Mouse (Mus musculus) limb, embryonic 12.5 days (tissue): ENCODE measurements around the gene Neurod1. TPM values are rescaled to one million over a fixed set of nuclear protein-coding genes. Genes with fewer than 3 reads are reported as not detected.
A peak's percentile ranks its signal among the peaks of the same experiment; 100 is the strongest.

Experiments used
- ATAC-seq: fragments of 200-750 bp; cut with Nextera tagmentation; 2 replicates; pipeline ENCODE4 v1.8.0; 2017; ENCODE audit warnings: low read depth, moderate TSS enrichment; ENCODE audit not compliant: insufficient number of reproducible peaks, insufficient read depth, low FRiP score, low TSS enrichment
- H3K27ac ChIP-seq: fragments of 300-500 bp; sonication (generic); 2 replicates; pipeline ENCODE4 v1.5.1; 2016; ENCODE audit warnings: mild to moderate bottlenecking, moderate library complexity
- H3K27me3 ChIP-seq: fragments of 300-500 bp; sonication (generic); 2 replicates; pipeline ENCODE4 v1.6.1; 2016; ENCODE audit warnings: mild to moderate bottlenecking, moderate library complexity
- H3K36me3 ChIP-seq: fragments of 300-500 bp; sonication (generic); 2 replicates; pipeline ENCODE4 v1.6.1; 2016; ENCODE audit warnings: mild to moderate bottlenecking, moderate library complexity
- H3K4me1 ChIP-seq: fragments of 300-500 bp; sonication (generic); replicated peaks from 2 replicates; pipeline ENCODE4 v1.6.1; 2016
- H3K4me2 ChIP-seq: fragments of 300-500 bp; sonication (generic); 2 replicates; pipeline ENCODE4 v1.6.1; 2016; ENCODE audit warnings: mild to moderate bottlenecking, moderate library complexity
- H3K4me3 ChIP-seq: fragments of 300-500 bp; sonication (generic); replicated peaks from 2 replicates; pipeline ENCODE4 v1.5.1; 2016; ENCODE audit warnings: mild to moderate bottlenecking
- H3K9ac ChIP-seq: fragments of 300-500 bp; sonication (generic); replicated peaks from 2 replicates; pipeline ENCODE4 v1.6.1; 2016; ENCODE audit warnings: mild to moderate bottlenecking, moderate library complexity
- H3K9me3 ChIP-seq: fragments of 300-500 bp; sonication (generic); 2 replicates; pipeline ENCODE4 v1.6.1; 2016; ENCODE audit warnings: mild to moderate bottlenecking, moderate library complexity
- WGBS: fragments of 180-500 bp; shearing (Covaris S2); methylation state at CpG from one replicate; pipeline ENCODE4 v1.1.7; 2016; 5-methylcytosine and 5-hydroxymethylcytosine counted together
- polyA plus RNA-seq: library from polyadenylated mRNA; unstranded; fragments of >200 nt; fragmentation: Nextera tagmentation; extraction: Ambion mirVana; gene quantifications from 2 replicates; pipeline ENCODE4 v1.2.1, GENCODE M21; 2016

Gene Neurod1
- polyA plus RNA-seq, 1 experiment from 2014 or later: 0.34 TPM

DNA sequence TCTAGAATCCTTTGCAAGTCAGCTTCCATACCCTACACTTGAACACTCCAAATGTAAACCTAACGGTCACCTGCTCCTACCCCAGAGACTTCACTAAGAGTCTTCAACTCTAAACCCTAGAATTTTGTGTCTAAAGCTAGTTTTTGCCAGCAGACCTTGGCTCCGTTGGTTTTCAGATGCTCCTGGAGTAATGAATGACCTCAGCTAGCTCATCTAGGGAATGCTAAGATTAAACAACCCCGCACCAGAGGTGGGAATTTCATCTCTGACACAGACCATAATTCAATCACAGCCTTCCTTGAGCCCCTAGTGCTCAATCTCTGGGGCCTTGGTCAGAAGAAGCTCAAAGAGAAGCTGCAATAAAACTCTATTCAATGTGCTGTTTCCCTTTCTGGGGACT is 883 bp upstream of the Neurod1 start:
- Histone ChIP-seq H3K4me2 (no peak overlapping the region), H3K9ac (no peak overlapping the region), H3K27me3 (peaks cover 75% of the 10 kb centered on the region), H3K27ac (no peak overlapping the region), H3K9me3 (no peaks in the 10 kb centered on the region), H3K4me3 (no peak overlapping the region), H3K4me1 (peaks cover 18% of the 10 kb centered on the region), H3K36me3 (no peaks in the 10 kb centered on the region)
- ATAC-seq: no peak
- WGBS: 43% methylated on average over 3 of the region's 3 CpGs

DNA sequence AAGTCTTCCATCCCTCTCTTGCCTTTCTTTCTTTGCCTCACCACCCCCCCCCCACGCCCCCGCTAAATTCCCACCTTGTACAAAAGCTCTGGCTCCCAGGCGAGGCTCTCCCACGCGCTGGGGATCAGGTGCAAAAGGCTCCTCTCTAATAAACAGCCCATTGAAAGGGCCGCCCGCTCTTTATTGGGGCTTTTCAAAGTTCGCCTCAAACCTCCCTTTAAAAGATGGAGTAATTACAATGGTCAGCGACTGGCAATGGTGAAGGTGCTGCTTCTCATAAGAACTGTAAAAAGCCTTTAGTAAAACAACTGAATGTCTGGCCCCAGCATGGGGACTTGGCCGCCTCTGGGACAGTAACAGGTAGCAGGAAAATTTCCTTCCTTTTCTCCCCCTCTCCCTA is 905 bp downstream of the Neurod1 start:
- H3K27me3 ChIP-seq: peaks cover 83% of the 10 kb centered on the region
- H3K9me3 ChIP-seq: no peaks in the 10 kb centered on the region
- no peak overlapping the region for H3K4me2 ChIP-seq
- H3K4me3 ChIP-seq: no peak overlapping the region
- WGBS: 2% methylated on average over 10 of the region's 10 CpGs
- ATAC-seq: no peak
- H3K27ac ChIP-seq: no peak overlapping the region
- H3K9ac ChIP-seq: no peak overlapping the region
- H3K4me1 ChIP-seq: peaks cover 18% of the 10 kb centered on the region
- H3K36me3 ChIP-seq: no peaks in the 10 kb centered on the region

DNA sequence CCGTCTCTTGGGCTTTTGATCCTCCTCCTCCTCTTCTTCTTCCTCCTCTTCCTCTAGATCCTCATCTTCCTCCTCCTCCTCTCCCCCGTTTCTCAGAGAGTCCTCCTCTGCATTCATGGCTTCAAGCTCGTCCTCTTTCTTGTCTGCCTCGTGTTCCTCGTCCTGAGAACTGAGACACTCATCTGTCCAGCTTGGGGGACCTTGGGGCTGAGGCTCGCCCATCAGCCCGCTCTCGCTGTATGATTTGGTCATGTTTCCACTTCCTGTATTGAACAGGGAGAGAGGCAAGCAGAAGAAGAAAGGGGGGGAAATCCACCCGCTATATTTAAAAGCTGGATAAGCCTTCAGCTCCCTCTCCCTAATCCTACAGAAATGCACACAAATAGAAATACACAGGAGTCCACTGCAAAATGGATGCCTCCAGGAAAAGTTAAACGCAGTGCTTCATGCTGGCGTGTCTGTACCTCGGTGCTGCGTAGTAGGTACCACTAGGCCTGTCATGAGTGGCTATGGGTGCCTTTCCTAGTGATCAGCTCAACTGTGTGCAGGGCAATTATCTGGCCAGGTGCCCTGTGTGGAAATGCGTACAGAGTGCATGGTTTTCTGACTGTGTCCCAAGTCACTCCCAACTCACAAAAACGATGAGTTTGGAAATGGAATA is 1.6 kb downstream of the Neurod1 start:
- no peak for ATAC-seq
- H3K4me1 ChIP-seq: peaks cover 18% of the 10 kb centered on the region
- H3K9me3 ChIP-seq: no peaks in the 10 kb centered on the region
- H3K27me3 ChIP-seq: peaks cover 77% of the 10 kb centered on the region
- H3K27ac ChIP-seq: no peak overlapping the region
- no peaks in the 10 kb centered on the region for H3K36me3 ChIP-seq
- H3K4me3 ChIP-seq: 0 out of 2 replicates have a peak overlapping the region, but pooled peaks have one; percentile 31
- 11% methylated on average over 15 of the region's 15 CpGs for WGBS
- H3K4me2 ChIP-seq: no peak overlapping the region
- no peak overlapping the region for H3K9ac ChIP-seq

DNA sequence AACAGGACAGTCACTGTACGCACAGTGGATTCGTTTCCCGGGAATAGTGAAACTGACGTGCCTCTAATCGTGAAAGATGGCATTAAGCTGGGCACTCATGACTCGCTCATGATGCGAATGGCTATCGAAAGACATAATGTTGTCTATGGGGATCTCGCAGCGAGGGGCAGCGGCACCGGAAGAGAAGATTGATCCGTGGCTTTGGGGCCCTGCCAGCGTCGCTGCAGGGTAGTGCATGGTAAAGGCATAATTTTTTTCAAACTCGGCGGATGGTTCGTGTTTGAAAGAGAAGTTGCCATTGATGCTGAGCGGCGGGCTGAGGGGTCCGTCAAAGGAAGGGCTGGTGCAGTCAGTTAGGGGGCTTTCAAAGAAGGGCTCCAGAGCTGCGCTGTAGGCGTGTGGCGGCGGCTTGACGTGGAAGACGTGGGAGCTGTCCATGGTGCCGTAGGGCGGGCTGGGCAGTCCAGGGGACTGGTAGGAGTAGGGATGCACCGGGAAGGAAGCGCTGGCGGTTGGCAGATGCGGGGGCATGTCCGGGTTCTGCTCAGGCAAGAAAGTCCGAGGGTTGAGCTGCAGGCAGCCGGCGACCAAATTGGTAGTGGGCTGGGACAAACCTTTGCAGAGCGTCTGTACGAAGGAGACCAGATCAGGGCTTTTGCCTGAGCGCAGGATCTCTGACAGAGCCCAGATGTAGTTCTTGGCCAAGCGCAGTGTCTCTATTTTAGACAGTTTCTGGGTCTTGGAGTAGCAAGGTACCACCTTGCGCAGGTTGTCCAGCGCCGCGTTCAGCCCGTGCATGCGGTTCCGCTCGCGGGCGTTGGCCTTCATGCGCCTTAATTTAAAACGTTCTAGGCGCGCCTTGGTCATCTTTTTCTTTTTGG is 2.4 kb downstream of the Neurod1 start:
- no peak overlapping the region for H3K27ac ChIP-seq
- WGBS: 3% methylated on average over 55 of the region's 55 CpGs
- peaks cover 15% of the 10 kb centered on the region for H3K4me1 ChIP-seq
- peak; percentile 80 for ATAC-seq
- peaks cover 72% of the 10 kb centered on the region for H3K27me3 ChIP-seq
- peak overlapping the region; percentile 31 for H3K4me3 ChIP-seq
- peak overlapping the region; percentile 60 for H3K4me2 ChIP-seq
- no peak overlapping the region for H3K9ac ChIP-seq
- H3K9me3 ChIP-seq: no peaks in the 10 kb centered on the region
- no peaks in the 10 kb centered on the region for H3K36me3 ChIP-seq

DNA sequence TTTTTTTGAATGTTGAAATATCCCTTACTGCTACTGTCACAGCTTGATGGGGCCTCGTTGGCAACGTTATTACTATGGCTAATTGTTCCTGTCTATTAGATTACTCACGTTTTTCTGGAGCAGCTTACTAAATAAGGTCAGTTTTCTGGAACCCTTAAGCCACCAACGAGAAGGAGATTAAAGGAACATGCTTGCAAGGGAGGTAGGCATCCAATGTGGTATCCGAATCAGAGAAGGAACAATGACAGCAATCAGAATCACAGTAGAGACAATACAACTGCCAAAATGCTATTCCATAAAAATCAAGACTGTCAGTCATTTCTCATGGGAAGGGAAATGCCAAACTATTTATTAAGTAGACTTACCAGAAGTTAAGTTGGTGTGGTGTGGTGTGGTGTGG is 5.1 kb downstream of the Neurod1 start:
- peaks cover 4% of the 10 kb centered on the region; the same call in 1 of the 2 replicates for H3K4me1 ChIP-seq
- H3K27me3 ChIP-seq: peaks cover 45% of the 10 kb centered on the region
- 47% methylated on average over 5 of the region's 5 CpGs for WGBS

DNA sequence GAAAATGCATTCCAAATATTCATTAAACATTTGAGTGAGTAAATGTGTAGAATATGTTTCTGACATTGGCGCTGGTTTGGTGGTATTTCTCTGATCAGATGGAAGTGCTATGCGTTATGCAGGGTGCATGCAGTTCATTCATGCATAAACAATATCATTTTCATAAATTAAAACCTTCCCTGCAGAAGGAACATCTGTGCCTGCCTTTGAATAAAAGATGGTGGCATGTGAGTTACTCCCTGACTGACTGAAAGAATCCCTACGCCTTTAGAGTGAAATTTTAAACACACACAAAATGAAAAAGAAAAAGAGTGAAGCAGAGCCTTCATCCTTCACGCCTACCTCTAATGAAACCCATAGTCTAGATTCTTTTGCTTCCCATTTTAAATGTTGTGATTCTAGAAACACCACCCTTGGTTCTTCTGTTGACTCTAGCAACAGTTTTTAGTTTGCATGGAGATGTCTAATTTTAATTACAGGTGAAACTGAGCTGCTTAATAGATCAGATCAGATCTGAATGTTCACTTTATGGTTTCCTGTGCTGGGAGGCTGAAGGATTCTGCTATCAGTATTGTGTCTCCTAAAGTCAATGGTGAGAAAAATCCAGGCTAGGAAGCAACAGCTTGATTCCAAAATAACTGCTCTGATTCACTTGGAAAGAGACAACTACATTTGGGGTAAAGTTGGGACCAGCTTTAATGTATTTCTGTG is 5.7 kb downstream of the Neurod1 start:
- H3K9me3 ChIP-seq: no peaks in the 10 kb centered on the region
- H3K4me1 ChIP-seq: peaks cover 3% of the 10 kb centered on the region; the same call in 1 of the 2 replicates
- no peak for ATAC-seq
- no peak overlapping the region for H3K27ac ChIP-seq
- no peak overlapping the region for H3K9ac ChIP-seq
- no peaks in the 10 kb centered on the region for H3K36me3 ChIP-seq
- H3K4me2 ChIP-seq: no peak overlapping the region
- 71% methylated on average over 4 of the region's 4 CpGs for WGBS
- H3K4me3 ChIP-seq: no peak overlapping the region
- H3K27me3 ChIP-seq: peaks cover 39% of the 10 kb centered on the region

More for the DNA sequence above, 5.1 kb downstream of the Neurod1 start:
- H3K4me2 ChIP-seq: no peak overlapping the region
- no peak overlapping the region for H3K27ac ChIP-seq
- no peak overlapping the region for H3K9ac ChIP-seq
- H3K9me3 ChIP-seq: no peaks in the 10 kb centered on the region
- H3K36me3 ChIP-seq: no peaks in the 10 kb centered on the region
- H3K4me3 ChIP-seq: no peak overlapping the region
- ATAC-seq: no peak

DNA sequence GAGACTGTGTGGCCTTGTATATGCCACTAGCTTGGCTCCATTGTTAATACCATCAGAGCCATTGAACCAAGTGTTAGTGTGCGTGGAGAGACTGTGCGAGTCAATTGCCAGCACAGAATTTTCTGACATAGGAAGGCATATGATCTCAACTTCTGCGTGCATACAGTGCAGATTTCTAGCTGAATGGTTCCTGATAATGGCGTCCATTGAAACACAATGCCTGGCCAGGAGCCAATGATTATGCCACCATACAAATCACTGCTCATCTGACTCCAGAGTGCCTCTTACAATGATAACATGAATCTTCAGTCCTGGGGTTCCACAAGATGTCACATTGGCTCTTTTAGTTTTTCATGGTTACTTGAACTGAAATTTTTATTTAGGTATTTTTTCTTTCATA is 7.2 kb downstream of the Neurod1 start:
- peaks cover 2% of the 10 kb centered on the region; the same call in 1 of the 2 replicates for H3K4me1 ChIP-seq
- no peak overlapping the region for H3K27ac ChIP-seq
- no peak for ATAC-seq
- 79% methylated on average over 4 of the region's 4 CpGs for WGBS
- no peaks in the 10 kb centered on the region for H3K36me3 ChIP-seq
- H3K9ac ChIP-seq: no peak overlapping the region
- H3K9me3 ChIP-seq: no peaks in the 10 kb centered on the region
- no peak overlapping the region for H3K4me3 ChIP-seq
- H3K4me2 ChIP-seq: no peak overlapping the region
- H3K27me3 ChIP-seq: peaks cover 24% of the 10 kb centered on the region

DNA sequence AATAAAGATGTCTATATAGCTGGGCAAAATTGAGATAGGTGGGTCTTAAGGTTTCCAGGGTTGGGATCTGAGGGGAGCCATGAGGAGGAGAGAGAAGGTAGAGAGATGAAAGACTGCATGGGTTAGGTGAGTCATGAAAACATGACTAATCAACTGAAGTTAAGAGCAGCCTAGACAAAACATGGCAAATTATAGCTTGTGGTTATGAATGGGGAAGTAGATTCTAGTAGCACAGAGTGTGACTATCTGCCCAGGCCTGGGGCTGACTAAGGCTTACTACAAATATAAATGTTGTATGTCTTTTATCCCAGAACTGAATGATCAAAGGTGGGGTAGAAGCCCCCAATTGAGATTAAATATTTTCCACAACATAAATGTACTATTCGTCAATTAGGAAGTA is 9.4 kb downstream of the Neurod1 start:
- no peak overlapping the region for H3K4me2 ChIP-seq
- no peak overlapping the region for H3K27ac ChIP-seq
- H3K9ac ChIP-seq: no peak overlapping the region
- H3K36me3 ChIP-seq: no peaks in the 10 kb centered on the region
- peaks cover 14% of the 10 kb centered on the region for H3K27me3 ChIP-seq
- no peak for ATAC-seq
- no peaks in the 10 kb centered on the region for H3K9me3 ChIP-seq
- no peaks in the 10 kb centered on the region for H3K4me1 ChIP-seq
- H3K4me3 ChIP-seq: no peak overlapping the region
- 76% methylated on average over 1 of the region's 1 CpGs for WGBS

DNA sequence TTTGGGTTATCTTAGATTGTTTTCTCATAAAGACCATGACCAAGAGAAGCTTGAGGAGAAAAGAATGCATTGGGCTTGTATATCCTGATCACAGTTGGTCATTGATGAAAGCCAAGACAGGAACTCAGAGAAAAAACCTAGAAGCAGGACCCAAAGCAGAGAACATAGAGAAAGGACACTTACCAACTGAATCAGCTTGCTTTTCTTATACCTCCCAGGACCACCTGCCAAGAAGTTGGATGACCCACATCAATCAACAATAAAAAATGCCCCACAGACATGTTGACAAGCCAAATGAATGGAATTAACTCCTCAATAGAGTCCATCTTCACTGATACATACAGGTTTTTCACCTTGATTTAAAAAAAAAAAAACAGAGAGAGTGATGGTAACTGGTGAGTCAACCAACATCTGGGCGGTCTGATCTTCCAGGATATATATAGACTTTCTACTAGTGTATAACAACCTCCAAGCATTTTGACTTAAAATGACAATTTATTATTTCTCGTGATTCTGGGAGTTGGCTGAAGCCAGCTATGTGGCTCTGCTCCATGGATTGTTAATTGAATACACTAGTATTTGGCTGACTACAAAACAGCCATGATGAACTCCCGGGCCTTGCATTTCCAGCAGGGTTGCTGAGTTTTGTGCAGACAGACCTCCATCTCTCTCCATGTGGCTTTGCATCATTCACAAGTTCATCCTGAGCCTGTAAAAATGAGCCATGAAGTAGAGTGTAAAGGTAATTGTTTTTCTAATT is 12.5 kb downstream of the Neurod1 start:
- Histone ChIP-seq H3K36me3 (no peaks in the 10 kb centered on the region), H3K4me2 (no peak overlapping the region), H3K27ac (no peak overlapping the region), H3K4me3 (no peak overlapping the region), H3K4me1 (no peaks in the 10 kb centered on the region), H3K27me3 (no peaks in the 10 kb centered on the region), H3K9ac (no peak overlapping the region), H3K9me3 (no peaks in the 10 kb centered on the region)
- ATAC-seq: no peak
- WGBS: 90% methylated on average over 3 of the region's 3 CpGs

DNA sequence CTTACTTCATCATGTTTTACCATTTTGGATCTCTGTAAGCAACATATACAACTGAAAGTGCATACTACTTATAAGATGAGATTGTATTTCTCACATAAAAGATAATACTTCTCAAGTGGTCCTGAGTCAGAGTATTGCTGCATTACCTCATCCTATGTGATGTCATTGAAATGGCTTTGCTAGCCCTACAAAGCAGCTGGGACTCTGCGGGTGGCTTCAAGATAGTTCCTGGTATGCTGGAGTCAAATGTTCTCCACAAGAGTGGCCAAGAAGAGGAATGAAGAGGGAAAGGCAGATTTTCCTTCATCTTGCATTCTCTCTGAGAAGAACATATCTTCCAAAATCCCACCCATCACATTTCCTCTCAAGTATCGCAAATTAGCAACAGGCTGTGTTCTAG is 13.2 kb downstream of the Neurod1 start:
- Histone ChIP-seq H3K4me2 (no peak overlapping the region), H3K9me3 (no peaks in the 10 kb centered on the region), H3K4me3 (no peak overlapping the region), H3K36me3 (no peaks in the 10 kb centered on the region), H3K9ac (no peak overlapping the region), H3K27ac (no peak overlapping the region), H3K27me3 (no peaks in the 10 kb centered on the region), H3K4me1 (no peaks in the 10 kb centered on the region)
- no peak for ATAC-seq
- WGBS: 98% methylated on average over 2 of the region's 2 CpGs
